Mouse (Mus musculus): Measurements from ENCODE around the gene Olfr558. TPM values are rescaled to one million over a fixed set of nuclear protein-coding genes. Genes with fewer than 3 reads are reported as not detected.

Gene Olfr558
- polyA plus RNA-seq (2014; fragmentation: Illumina TruSeq; extraction: RNeasy Lipid Tissue Mini Kit (QIAGEN cat#74804); ENCODE audit: low read depth, low replicate concordance): 6.0 TPM

GRCm38 (mm10) chr7:102701915-102702314 is at the start of gene Olfr558:
TSS of gene Olfr558 (plus strand) at chr7:102702215.

DNA sequence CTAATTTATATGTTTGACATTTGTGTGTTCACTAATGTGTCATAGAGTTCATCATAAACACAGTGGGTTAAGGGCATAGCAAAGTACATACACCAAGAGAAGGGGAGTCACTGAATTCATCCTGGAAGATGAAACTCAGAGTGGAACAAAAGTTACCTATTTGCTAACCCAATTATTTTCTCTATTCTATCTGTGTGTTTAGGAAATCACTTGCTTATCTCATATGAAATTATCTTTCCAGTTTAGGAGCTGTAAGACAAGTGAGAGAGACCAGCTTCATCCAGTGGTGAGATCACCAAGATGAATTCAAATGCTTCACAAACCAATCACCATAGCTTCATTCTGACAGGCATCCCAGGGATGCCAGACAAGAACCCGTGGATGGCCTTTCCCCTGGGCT is 43.5 kb upstream of the Olfr558 start, which contains the start of gene Olfr555:
Olfr555 (plus strand) TSS at position 301 of the 400 bp plus-strand sequence.

GRCm38 (mm10) chr7:102664599-102664998 is 37.4 kb upstream of the Olfr558 start, which contains the start of gene Olfr556:
TSS of gene Olfr556 (plus strand) at chr7:102664899.

GRCm38 (mm10) chr7:102686944-102687501 is 15.0 kb upstream of the Olfr558 start, which contains the start of gene Trim68:
TSS of gene Trim68 (minus strand) at chr7:102687327.

DNA sequence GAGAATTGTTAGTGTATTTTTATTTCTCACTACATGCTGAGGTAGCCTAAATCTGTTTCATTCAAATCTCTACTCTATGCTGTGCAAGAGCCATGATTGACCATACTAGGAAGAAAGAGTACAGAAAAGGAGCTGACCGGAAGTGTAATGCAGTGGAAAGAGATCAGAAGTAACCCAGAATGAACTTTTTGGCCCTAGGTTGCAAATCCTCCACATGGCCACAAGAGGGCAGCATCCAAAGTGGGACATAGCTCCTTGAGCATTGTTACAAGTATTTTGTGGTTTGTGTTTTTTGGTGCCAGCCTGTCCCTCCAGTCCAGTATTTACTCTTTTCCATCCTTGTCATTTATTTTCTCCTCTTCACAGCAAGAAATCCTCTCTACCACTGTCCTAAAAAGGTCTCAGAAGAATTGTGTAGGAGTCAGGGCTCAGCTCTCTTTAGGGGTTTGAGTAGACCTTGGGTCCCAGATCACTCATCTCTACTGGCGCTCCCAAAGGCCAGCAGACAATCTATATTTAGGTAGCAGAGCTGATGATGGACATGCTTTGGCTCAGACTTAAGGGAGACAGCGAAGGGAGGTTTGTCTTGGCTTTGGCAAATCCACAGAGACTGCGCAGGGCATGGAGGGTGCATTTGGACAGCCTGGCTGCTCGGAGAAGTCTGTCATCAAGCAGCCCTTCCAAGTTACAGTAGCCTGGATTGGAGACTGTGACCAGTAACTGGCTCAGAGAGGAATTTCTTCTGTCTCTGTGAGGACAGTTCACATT is 6.5 kb upstream of the Olfr558 start, which contains the start of gene Olfr557:
Olfr557 (plus strand) TSS at position 553 of the 768 bp plus-strand sequence.

GRCm38 (mm10) chr7:102718970-102719369 is 17.0 kb downstream of the Olfr558 start, which contains the start of gene Olfr33:
TSS of gene Olfr33 (minus strand) at chr7:102719070.

GRCm38 (mm10) chr7:102727391-102727790 is 25.4 kb downstream of the Olfr558 start, which contains the start of gene Olfr559:
TSS of gene Olfr559 (minus strand) at chr7:102727491.

GRCm38 (mm10) chr7:102759266-102759665 is 57.3 kb downstream of the Olfr558 start, which contains the start of the genes Olfr560 and Olfr78:
TSS of gene Olfr560 (minus strand) at chr7:102759366.
TSS of gene Olfr78 (minus strand) at chr7:102759471.

Other genes with a start within 250 kb of the Olfr558 start
- not detected for gene Olfr543, start 220.5 kb upstream of the Olfr558 start, polyA plus RNA-seq (2014; fragmentation: Illumina TruSeq; extraction: RNeasy Lipid Tissue Mini Kit (QIAGEN cat#74804); ENCODE audit: low read depth, low replicate concordance)
- gene Olfr544, start 213.9 kb upstream of the Olfr558 start, polyA plus RNA-seq (2014; fragmentation: Illumina TruSeq; extraction: RNeasy Lipid Tissue Mini Kit (QIAGEN cat#74804); ENCODE audit: low read depth, low replicate concordance): not detected
- gene Olfr545, start 202.6 kb upstream of the Olfr558 start, polyA plus RNA-seq (2014; fragmentation: Illumina TruSeq; extraction: RNeasy Lipid Tissue Mini Kit (QIAGEN cat#74804); ENCODE audit: low read depth, low replicate concordance): not detected
- gene Olfr547, start 167.5 kb upstream of the Olfr558 start, polyA plus RNA-seq (2014; fragmentation: Illumina TruSeq; extraction: RNeasy Lipid Tissue Mini Kit (QIAGEN cat#74804); ENCODE audit: low read depth, low replicate concordance): not detected
- not detected for gene Olfr548-ps1, start 161.3 kb upstream of the Olfr558 start, polyA plus RNA-seq (2014; fragmentation: Illumina TruSeq; extraction: RNeasy Lipid Tissue Mini Kit (QIAGEN cat#74804); ENCODE audit: low read depth, low replicate concordance)
- not detected for gene Olfr549, start 152.3 kb upstream of the Olfr558 start, polyA plus RNA-seq (2014; fragmentation: Illumina TruSeq; extraction: RNeasy Lipid Tissue Mini Kit (QIAGEN cat#74804); ENCODE audit: low read depth, low replicate concordance)
- 6.7 TPM for gene Trim21, start 136.7 kb upstream of the Olfr558 start, polyA plus RNA-seq (2014; fragmentation: Illumina TruSeq; extraction: RNeasy Lipid Tissue Mini Kit (QIAGEN cat#74804); ENCODE audit: low read depth, low replicate concordance)
- gene Olfr550, start 130.8 kb upstream of the Olfr558 start, polyA plus RNA-seq (2014; fragmentation: Illumina TruSeq; extraction: RNeasy Lipid Tissue Mini Kit (QIAGEN cat#74804); ENCODE audit: low read depth, low replicate concordance): not detected
- gene Olfr551, start 110.3 kb upstream of the Olfr558 start, polyA plus RNA-seq (2014; fragmentation: Illumina TruSeq; extraction: RNeasy Lipid Tissue Mini Kit (QIAGEN cat#74804); ENCODE audit: low read depth, low replicate concordance): not detected
- not detected for gene Olfr552, start 104.4 kb upstream of the Olfr558 start, polyA plus RNA-seq (2014; fragmentation: Illumina TruSeq; extraction: RNeasy Lipid Tissue Mini Kit (QIAGEN cat#74804); ENCODE audit: low read depth, low replicate concordance)
- not detected for gene Olfr553, start 84.0 kb upstream of the Olfr558 start, polyA plus RNA-seq (2014; fragmentation: Illumina TruSeq; extraction: RNeasy Lipid Tissue Mini Kit (QIAGEN cat#74804); ENCODE audit: low read depth, low replicate concordance)
- gene Olfr554, start 63.8 kb upstream of the Olfr558 start, polyA plus RNA-seq (2014; fragmentation: Illumina TruSeq; extraction: RNeasy Lipid Tissue Mini Kit (QIAGEN cat#74804); ENCODE audit: low read depth, low replicate concordance): not detected
- gene Olfr555, start 43.4 kb upstream of the Olfr558 start, polyA plus RNA-seq (2014; fragmentation: Illumina TruSeq; extraction: RNeasy Lipid Tissue Mini Kit (QIAGEN cat#74804); ENCODE audit: low read depth, low replicate concordance): not detected
- gene Olfr556, start 37.3 kb upstream of the Olfr558 start, polyA plus RNA-seq (2014; fragmentation: Illumina TruSeq; extraction: RNeasy Lipid Tissue Mini Kit (QIAGEN cat#74804); ENCODE audit: low read depth, low replicate concordance): not detected
- gene Trim68, start 14.9 kb upstream of the Olfr558 start, polyA plus RNA-seq (2014; fragmentation: Illumina TruSeq; extraction: RNeasy Lipid Tissue Mini Kit (QIAGEN cat#74804); ENCODE audit: low read depth, low replicate concordance): 23.3 TPM
- gene Olfr557, start 6.3 kb upstream of the Olfr558 start, polyA plus RNA-seq (2014; fragmentation: Illumina TruSeq; extraction: RNeasy Lipid Tissue Mini Kit (QIAGEN cat#74804); ENCODE audit: low read depth, low replicate concordance): not detected
- not detected for gene Olfr33, start 16.9 kb downstream of the Olfr558 start, polyA plus RNA-seq (2014; fragmentation: Illumina TruSeq; extraction: RNeasy Lipid Tissue Mini Kit (QIAGEN cat#74804); ENCODE audit: low read depth, low replicate concordance)
- not detected for gene Olfr559, start 25.3 kb downstream of the Olfr558 start, polyA plus RNA-seq (2014; fragmentation: Illumina TruSeq; extraction: RNeasy Lipid Tissue Mini Kit (QIAGEN cat#74804); ENCODE audit: low read depth, low replicate concordance)
- gene Olfr560, start 57.2 kb downstream of the Olfr558 start, polyA plus RNA-seq (2014; fragmentation: Illumina TruSeq; extraction: RNeasy Lipid Tissue Mini Kit (QIAGEN cat#74804); ENCODE audit: low read depth, low replicate concordance): 0.39 TPM
- gene Olfr78, start 57.3 kb downstream of the Olfr558 start, polyA plus RNA-seq (2014; fragmentation: Illumina TruSeq; extraction: RNeasy Lipid Tissue Mini Kit (QIAGEN cat#74804); ENCODE audit: low read depth, low replicate concordance): 3.1 TPM
- not detected for gene Olfr561, start 69.0 kb downstream of the Olfr558 start, polyA plus RNA-seq (2014; fragmentation: Illumina TruSeq; extraction: RNeasy Lipid Tissue Mini Kit (QIAGEN cat#74804); ENCODE audit: low read depth, low replicate concordance)
- gene Olfr564, start 101.3 kb downstream of the Olfr558 start, polyA plus RNA-seq (2014; fragmentation: Illumina TruSeq; extraction: RNeasy Lipid Tissue Mini Kit (QIAGEN cat#74804); ENCODE audit: low read depth, low replicate concordance): not detected
- gene Olfr566, start 156.6 kb downstream of the Olfr558 start, polyA plus RNA-seq (2014; fragmentation: Illumina TruSeq; extraction: RNeasy Lipid Tissue Mini Kit (QIAGEN cat#74804); ENCODE audit: low read depth, low replicate concordance): not detected
- gene Olfr568, start 174.9 kb downstream of the Olfr558 start, polyA plus RNA-seq (2014; fragmentation: Illumina TruSeq; extraction: RNeasy Lipid Tissue Mini Kit (QIAGEN cat#74804); ENCODE audit: low read depth, low replicate concordance): not detected
- gene Olfr569, start 188.7 kb downstream of the Olfr558 start, polyA plus RNA-seq (2014; fragmentation: Illumina TruSeq; extraction: RNeasy Lipid Tissue Mini Kit (QIAGEN cat#74804); ENCODE audit: low read depth, low replicate concordance): not detected
- not detected for gene Olfr570, start 192.4 kb downstream of the Olfr558 start, polyA plus RNA-seq (2014; fragmentation: Illumina TruSeq; extraction: RNeasy Lipid Tissue Mini Kit (QIAGEN cat#74804); ENCODE audit: low read depth, low replicate concordance)
- gene Olfr571, start 215.3 kb downstream of the Olfr558 start, polyA plus RNA-seq (2014; fragmentation: Illumina TruSeq; extraction: RNeasy Lipid Tissue Mini Kit (QIAGEN cat#74804); ENCODE audit: low read depth, low replicate concordance): not detected
- gene Olfr572, start 222.2 kb downstream of the Olfr558 start, polyA plus RNA-seq (2014; fragmentation: Illumina TruSeq; extraction: RNeasy Lipid Tissue Mini Kit (QIAGEN cat#74804); ENCODE audit: low read depth, low replicate concordance): not detected
- gene Olfr573-ps1, start 240.4 kb downstream of the Olfr558 start, polyA plus RNA-seq (2014; fragmentation: Illumina TruSeq; extraction: RNeasy Lipid Tissue Mini Kit (QIAGEN cat#74804); ENCODE audit: low read depth, low replicate concordance): not detected
- not detected for gene Olfr574, start 246.3 kb downstream of the Olfr558 start, polyA plus RNA-seq (2014; fragmentation: Illumina TruSeq; extraction: RNeasy Lipid Tissue Mini Kit (QIAGEN cat#74804); ENCODE audit: low read depth, low replicate concordance)